Mouse (Mus musculus): ENCODE measurements at regions not wholly inside any gene's neighbourhood (a gene's known extent, or its start where the extent isn't known, plus 50 kb on each side); places are given as distances from the start of the nearest gene placed in this dataset.

DNA sequence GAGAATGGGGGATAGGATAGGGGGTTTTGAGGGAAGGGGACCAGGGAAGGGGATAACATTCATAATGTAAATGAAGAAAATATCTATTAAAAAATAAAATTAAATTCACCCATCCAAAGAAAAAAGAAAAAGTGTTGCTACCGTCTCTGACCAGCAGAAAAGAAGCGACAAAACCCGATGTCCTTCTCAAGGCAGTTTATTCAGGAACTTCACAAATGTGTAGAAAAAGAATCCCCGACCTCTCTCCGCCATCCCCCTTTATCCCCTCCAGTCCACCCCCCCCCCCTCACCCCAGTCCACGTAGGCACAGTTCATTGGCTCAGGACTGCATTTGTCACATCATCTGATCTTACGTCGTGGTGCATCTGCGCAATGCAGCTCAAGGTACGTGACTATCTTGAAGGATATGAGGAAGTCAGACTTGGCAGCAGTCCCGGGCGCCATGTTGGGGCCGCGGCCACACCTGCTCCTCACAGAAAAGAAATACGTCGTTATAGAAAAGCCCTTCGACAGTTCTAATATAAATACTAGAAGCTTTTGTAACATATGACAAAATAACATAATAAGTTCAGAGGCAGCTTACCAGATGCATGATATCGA is 750.3 kb downstream of the Kcnj2 start:
- intact Hi-C loops (cut with DNase I): no loop called here

DNA sequence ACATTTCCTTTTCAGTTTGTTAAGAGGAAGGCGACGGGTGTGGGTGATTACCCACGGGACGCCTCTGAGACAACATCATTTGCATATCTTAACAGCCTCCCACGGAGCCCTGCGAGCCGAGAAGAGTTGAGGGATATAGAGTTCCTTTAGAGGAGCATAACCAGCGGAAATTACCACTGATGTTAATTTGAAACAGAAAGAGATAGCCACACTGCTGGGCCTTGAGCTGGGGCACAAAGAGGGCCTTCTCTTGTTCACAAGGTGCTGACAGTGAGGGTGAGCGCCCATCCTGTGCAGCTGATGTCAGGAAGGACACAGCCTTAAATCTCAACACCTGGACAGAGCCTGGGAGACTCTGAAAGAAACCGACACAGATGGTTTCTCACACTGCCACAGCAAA is 752.2 kb downstream of the Kcnj2 start:
- intact Hi-C loops (cut with DNase I): no loop called here

DNA sequence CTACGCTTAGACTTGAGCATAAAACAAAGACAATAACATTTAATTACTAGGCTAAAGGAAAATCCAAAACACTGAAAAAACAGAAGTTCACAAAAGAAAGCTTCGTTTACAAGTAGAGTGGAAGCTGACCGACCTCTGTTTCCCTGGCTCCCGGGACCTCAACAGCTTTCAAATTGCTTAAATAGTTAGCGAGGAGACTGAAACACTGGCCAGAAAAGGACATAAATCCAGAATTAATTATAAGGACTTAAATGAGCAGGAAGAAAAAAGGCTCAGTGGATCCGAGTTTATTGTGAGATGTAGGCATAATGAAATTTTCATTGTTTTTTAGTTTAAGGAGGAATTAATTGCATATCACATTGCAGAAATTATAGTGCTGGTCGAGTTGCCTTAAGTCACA is 754.4 kb downstream of the Kcnj2 start:
- intact Hi-C loops (cut with DNase I): no loop called here

DNA sequence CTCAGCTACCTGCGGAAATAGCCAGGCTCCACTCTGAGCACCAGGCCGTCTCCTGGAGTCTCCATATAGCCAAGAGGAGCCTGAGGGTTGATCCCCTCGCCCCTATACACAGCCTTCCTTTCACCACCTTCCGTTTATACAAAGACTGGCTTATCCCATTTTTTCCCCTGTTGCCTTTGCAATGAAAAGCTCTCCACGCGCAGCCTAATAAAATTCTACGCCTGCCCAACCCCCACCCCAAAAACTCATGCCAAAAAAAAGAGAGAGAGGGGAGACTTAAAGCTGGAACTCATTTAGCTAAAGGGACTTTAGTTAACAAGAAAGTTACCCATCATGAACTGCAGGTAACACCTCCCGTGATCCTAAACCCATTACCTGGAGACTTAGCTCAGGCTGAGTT is 762.5 kb downstream of the Kcnj2 start:
- intact Hi-C loops (cut with DNase I): no loop called here

DNA sequence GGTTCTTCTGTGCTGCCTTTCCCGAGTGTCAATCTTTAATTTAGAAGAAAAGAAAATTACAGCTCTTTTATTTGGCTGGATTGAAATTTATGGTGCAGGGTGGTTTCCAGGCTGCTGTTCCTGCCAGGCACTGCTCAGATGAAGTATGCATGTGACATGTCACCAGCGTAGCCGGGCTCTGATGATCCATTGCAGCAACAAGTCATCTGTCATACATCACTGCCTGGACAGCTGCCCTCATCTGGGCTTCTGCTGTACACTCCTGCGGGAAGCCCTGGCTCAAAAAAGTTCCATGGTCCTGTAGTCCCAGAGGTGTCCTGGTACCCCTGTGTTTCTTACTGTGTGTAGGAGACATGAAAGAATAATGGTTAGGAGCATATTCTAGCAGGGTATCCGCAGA is 773.0 kb downstream of the Kcnj2 start:
- intact Hi-C loops (cut with DNase I): loop anchor here (2.0 kb wide), 1 partner anchor 38 kb away; no protein-coding TSS in a partner anchor

DNA sequence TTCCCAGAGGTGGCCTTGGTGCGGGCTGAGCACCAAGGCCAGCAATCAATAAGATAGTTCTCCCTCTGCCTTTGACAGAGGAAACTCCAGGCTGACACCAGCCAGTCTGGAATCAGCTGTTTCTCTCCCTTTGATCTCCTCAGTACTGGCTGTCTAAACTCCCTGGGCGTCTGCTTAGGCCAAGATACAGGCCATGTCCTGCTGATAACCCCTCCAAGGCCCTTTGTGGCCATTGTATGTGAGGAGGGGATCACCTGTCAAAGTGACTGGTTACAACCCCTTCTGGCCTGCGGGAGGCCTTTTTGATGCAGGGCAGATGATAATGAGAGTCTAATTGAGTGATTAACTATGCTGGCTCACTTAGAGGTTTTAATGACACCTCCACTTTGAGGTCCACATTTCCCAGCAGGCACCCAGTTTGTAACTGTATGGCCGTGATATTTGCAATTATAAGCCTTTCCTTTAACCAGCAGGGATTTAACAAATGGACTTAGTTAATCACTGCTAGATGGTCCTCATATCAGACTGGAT is 777.8 kb downstream of the Kcnj2 start:
- intact Hi-C loops (cut with DNase I): no loop called here

DNA sequence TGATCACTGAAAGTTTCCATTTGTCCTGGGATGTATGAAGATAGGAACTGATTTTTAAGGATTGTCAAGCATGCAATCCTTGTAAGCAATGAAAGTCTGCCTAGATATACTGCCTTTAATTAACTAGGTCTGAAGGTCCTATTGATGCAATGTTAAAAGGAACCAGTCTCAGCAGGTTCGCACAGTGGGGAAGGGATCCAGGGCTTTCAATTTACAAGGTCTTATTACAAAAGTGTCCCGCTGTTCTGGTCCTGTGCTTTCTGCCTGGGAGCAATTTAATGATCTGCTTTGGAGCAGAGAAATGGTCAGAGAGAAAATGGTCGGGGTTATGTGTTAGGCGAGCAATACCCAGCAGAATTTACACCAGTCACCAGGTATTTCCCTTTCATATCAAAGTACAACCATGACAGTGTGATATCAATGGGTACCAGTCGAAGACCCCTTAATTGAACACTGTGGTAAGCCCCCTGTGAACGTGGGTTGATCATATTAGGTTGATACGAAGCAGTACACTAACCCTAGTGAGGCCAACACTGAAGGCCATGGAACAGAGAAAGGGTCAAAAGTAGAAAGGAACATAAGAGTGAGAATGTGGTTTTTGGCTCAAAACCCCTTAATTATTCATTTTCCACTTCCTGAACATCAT is 778.5 kb downstream of the Kcnj2 start:
- intact Hi-C loops (cut with DNase I): no loop called here

DNA sequence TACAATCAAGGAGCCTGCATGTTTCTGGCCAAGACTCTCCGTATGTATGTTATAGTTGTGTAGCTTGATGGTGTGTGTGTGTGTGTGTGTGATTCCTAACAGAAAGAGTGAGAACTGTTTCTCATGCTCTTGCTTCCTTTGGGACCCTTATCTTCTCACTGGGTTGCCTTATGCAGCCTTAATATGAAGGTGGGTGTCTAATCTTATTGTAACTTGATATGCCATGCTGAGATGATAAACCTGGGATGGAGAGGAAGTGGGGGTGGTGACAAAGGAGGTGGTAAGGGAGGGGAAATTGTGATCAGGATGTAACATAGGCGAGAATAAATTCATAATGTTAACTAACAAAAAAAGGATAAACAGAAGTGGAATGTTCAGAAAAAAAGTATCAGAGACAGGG is 791.3 kb downstream of the Kcnj2 start:
- intact Hi-C loops (cut with DNase I): no loop called here

DNA sequence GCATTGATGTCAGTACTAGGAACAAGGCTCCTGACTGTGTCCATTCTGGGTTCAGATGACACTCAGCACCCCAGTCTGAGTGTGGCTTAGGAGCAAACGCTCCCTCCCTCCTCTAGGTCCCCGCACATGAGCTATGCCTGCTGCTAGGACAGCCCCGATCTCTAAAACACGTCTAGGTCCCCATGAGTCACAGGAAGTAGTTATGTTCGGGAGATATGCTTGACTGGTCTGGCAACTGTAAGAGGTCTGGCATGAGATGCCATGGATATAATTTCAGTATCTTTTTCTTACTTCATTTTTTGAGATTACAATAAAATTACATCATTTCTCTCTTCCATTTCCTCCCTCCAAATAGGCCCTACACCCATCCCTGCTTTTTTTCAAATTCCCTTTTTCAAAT is 792.1 kb downstream of the Kcnj2 start:
- intact Hi-C loops (cut with DNase I): no loop called here

DNA sequence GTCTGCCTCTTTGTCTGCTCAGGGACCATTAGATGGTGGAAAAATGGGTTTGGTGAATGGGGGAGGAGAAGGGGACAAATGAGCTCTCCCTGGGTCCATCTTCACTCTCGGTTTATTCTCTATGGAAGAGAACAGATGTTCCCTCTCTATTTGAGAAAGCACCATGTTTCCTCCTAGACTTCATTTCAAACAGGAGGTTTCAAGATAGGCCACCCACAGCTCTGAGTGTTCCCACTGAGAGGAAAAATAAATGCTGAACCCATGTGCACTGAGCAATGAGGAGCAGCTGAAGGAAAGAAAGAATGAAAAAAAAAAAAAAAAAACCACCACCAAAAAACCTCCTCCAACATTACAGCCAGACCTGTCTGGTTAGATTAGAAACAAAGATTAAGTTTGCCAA is 799.2 kb downstream of the Kcnj2 start:
- intact Hi-C loops (cut with DNase I): no loop called here

DNA sequence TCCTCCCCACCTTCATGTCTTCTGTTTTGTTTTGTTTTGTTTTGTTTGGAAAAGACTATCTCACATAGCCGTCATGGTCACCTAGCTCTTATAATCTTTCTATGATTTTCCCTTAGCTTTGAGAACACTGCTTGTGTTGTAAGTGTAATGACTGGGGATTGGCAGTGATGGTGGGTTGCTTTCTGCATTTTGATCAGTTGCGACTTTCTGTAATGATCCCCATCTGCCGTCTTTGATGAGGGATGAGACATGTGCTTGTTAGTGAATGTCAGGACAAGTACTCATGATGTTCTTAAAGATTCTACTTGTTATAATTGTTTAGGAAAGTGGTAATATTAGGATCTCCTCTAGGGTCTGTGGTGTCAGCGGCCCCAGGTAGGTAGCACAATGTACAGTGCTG is 809.4 kb downstream of the Kcnj2 start:
- intact Hi-C loops (cut with DNase I): no loop called here

DNA sequence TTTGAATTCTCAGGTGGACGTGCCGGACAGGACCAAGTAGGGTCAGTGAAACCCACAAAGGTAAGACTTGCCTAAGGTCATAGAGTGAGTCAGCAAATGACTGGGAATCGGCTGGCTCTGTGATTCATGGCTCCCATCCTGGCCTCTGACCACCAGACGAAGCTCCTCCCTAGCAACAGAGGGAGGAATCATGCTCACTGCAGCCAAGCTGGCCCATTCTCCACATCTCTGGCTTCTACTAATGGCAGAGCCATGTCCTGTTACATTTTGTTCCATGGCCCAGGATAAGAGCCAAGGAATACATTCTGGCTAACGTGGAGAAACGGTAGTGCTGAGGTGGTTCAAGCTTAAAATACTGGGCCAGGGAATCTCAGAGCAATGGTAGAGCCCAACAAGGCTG is 814.2 kb downstream of the Kcnj2 start:
- intact Hi-C loops (cut with DNase I): no loop called here

DNA sequence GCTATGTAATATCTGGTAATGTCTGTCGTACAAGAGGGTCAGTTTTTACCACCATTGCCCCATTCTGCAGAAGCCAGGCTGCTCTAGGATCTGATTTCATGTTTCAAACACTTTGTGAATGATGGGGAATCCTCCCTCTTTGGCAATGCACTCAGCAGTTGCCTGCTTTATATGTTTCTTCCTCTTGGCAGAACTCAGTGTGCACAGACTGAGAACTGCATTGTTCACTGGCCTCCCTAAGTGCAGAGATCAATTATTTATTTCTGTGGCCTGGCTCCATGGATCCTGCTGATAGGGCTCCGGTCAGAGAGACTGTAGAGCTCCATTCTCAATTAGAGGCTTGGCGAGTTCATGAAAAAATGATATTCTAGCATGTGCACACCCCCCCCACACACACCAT is 824.1 kb downstream of the Kcnj2 start:
- intact Hi-C loops (cut with DNase I): no loop called here

DNA sequence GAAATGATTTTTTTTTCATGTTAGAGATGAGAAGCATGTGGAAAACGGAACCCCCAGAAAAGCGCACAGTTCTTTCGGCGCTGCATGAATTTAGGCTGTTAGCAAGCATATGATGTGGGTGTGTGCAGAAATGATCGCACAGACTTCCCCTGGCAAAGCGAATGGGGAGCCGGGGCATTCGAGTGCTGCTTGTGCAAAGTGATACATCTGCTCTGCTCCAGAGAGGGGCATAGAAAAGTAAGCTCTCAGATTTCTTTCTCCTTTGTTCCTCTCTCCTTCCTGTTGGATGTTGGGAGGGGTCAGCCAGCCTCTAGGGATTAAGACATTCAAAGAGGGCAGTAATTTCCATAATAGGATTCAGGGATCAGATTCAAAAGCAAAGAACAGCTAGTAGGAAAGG is 827.9 kb downstream of the Kcnj2 start:
- intact Hi-C loops (cut with DNase I): no loop called here

DNA sequence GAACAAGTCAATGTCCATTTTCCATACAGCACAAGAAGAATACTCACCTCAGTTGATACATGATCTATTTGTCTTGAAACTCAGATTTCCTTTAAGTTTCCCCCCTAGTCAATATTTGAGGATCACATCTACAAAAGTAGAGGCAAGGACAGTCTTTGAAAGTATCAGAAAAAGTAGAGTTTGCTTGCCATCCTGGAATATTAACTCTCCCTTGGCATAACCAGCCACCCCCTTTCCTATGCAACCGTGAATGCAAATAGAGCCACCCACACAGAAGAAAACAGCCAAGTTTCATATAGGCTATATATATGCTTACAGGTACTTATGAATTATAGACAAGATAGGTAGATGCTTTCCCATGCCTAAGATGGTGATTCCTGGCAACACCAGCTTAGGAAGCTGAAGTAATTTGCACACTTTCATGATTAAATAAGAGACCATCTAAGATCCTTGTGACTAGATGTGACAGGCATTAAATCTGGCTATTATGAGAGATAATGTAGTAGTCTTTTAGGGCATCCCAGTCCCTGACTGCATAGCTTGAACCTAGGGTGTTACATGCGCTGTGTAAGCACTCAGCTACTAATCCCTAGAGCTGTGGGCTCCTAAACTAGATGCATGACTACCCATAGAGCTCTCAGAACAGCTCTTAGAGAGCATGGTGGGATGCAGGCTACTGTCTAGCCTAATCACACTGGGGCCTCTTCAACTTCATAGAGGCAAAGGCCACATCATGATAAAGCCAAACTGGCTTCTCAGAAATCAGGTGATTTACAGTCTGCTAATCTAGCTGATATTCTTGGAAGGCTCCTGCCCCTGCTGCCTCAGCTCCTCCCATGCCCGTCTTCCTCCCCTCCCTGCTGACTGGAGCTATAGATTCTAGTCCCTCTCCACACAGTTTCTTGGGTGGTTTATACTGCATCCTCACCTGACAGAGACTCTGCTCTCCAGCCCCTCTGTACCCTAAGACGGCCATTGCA is 829.5 kb downstream of the Kcnj2 start:
- intact Hi-C loops (cut with DNase I): no loop called here

DNA sequence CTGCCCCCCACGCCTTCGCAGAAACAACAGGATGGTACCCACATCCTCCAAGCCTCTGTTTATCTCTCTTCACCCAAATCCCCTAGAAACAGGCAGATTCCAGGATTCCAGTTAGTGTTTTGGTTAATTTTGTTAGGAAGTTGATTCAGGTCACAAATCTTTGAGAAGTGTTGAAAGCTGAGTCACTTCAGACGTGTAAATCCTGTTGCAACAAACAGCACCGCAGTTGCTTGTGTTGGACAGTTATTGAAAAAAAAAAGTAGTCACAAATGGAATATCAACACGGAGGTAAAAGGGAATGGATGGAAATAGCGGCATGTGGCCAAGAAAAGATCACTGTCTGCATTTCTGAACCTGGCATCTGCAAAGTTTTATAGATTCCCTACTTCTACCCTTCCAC is 831.0 kb downstream of the Kcnj2 start:
- intact Hi-C loops (cut with DNase I): no loop called here

DNA sequence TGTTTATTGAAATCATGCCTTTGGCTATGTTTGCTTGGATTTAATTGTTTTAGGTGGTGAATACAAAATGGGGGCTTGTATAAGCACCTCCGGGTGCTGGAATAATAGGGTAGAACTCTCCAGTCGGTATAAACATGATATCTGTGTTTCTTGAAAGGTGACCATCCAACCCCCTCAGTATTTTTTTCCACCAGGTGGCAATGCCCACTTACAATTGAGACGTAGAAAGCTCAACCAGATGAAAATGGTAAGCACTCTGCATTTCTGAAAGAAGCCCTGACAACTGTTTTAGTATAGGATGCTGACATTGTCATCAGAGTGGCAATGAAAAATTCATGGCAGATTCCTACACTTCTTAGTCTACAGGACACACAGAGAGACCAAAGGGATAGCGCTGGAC is 838.1 kb downstream of the Kcnj2 start:
- intact Hi-C loops (cut with DNase I): loop anchor here (10.0 kb wide), 1 partner anchor 1261 kb away; no protein-coding TSS in a partner anchor

DNA sequence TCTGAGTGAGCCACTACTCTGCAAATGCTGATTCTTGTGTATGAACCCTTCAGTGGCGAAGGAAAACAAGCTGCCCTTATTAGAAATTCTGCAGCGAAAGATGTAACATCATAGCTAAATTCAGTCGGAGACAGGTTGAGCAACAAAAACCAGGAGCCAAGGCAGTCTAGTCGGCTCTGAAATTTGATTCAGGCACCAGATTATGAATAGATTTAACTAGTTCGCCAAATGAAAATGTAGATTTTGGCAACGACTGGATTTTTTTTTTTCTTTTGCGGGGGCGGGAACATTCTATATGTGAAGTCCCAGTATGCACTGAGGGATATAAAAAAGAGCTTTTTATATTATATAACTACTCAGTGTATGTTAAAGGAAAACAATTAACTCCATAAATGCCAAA is 847.9 kb downstream of the Kcnj2 start:
- intact Hi-C loops (cut with DNase I): no loop called here

DNA sequence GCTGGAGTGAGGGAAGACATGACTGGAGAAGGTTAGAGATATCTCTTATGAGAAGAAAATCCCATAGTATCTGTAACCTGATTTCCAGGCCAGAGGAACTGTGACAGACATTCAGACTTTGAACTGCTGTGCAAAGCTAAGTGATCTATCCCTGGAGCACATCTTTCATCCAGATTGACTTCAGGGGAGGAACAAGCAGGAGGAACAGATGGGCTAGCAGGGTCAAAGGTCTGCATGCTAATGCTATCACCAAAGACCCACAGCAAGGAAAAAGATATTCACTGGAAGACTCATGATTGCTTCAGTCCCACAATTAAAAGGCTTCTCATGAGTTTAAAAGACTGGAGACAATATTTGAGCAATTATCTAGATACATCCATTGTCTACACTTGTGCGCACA is 855.7 kb upstream of the Sox9 start:
- intact Hi-C loops (cut with DNase I): no loop called here

DNA sequence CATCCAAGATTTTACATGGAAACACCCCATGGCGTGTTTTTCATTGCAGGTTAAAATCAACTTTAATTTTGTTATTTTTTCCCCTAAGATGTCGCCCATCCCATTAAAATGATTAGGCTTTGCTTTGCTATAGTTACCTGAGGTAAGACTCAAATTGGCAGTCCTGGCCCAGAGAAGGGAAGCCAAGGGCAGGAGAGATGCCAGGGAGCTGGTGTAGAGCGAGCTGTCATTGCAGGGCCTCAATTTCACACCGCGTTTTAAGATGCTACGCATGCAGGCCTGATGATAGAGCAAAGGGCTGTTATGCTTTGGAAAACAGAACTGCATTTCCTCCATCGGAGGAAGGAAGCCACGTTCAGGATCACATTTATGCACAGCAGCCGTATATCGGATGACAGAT is 852.7 kb upstream of the Sox9 start:
- intact Hi-C loops (cut with DNase I): no loop called here

DNA sequence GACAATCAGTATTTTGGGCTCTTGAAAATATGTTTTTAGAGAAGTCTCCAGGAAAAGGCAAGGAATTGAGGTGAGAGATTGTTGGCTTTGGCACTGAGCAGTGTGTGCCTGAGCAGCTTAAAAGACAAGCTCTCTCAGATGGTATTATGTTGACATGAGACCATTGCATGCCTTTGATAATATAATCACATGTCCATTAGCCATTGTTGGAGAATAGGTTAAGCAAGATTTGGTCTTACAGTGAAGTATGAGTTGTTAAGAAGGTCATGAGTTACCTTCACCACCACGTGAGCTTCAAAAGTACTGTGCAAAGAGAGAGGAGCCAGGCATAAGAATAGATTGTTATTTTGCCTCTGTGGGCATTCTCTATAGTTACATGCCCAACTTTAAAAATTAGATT is 850.0 kb upstream of the Sox9 start:
- intact Hi-C loops (cut with DNase I): no loop called here

DNA sequence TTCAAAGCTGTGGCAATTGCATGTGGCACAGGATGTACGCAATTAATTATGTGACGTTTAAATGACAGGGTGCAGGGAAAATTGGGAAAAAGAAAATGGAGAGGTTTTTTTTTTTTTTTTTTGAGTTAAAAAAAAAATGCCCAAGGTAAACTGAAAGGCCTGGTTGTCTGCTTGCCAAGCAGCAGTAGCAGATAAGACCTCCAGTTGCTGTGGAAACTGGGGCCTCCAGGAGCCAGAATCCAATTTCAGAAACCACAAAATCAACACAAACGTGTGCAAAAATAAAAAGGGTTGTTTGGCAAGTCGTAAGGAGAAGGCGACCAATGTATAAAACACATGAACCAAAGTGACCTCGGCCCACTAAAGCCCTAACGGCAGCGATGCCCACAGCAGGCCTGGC is 837.7 kb upstream of the Sox9 start:
- intact Hi-C loops (cut with DNase I): no loop called here
